Mouse (Mus musculus): ENCODE data around the gene Macrod2. TPM values are rescaled to one million over a fixed set of nuclear protein-coding genes. Genes with fewer than 3 reads are reported as not detected.

Macrod2 gene
- polyA plus RNA-seq, 1 experiment from 2014 or later, result 31.1 TPM

GRCm38 (mm10) chr2:142163506-142164275, 1768.6 kb downstream of the Macrod2 start:
- DNase-seq (peak; percentile 7), ATAC-seq (ENCODE audit: insufficient read depth) (no peak)
- H3K36me3 ChIP-seq (ENCODE audit: insufficient read depth), result no peaks in the 10 kb centered on the region
- H3K4me1 ChIP-seq (ENCODE audit: insufficient read depth), result no peaks in the 10 kb centered on the region
- H3K9ac ChIP-seq, result no peak overlapping the region
- TF ChIP-seq CTCF (IDR thresholded peaks at IDR 0.05; ENCODE audit: low read depth), result no peak
- H3K27me3 ChIP-seq (ENCODE audit: insufficient read depth, low read length), result no peaks in the 10 kb centered on the region
- H3K27ac ChIP-seq (ENCODE audit: low read depth), result no peak overlapping the region
- no peaks in the 10 kb centered on the region for H3K9me3 ChIP-seq (ENCODE audit: low read depth, low read length)
- no peak overlapping the region for H3K4me3 ChIP-seq (ENCODE audit: low read depth, low read length)
- H3K4me2 ChIP-seq, result no peak overlapping the region
- WGBS, result 32% methylated on average over 10 of the region's 10 CpGs

GRCm38 (mm10) chr2:142169649-142170048, 1774.5 kb downstream of the Macrod2 start:
- Histone ChIP-seq H3K9ac (no peak overlapping the region), H3K27me3 (ENCODE audit: insufficient read depth, low read length) (no peaks in the 10 kb centered on the region), H3K4me1 (ENCODE audit: insufficient read depth) (no peaks in the 10 kb centered on the region), H3K27ac (ENCODE audit: low read depth) (no peak overlapping the region), H3K9me3 (ENCODE audit: low read depth, low read length) (no peaks in the 10 kb centered on the region), H3K36me3 (ENCODE audit: insufficient read depth) (no peaks in the 10 kb centered on the region), H3K4me2 (no peak overlapping the region), H3K4me3 (ENCODE audit: low read depth, low read length) (no peak overlapping the region)
- 46% methylated on average over 2 of the region's 2 CpGs for WGBS
- DNase-seq, result no peak
- TF ChIP-seq CTCF (IDR thresholded peaks at IDR 0.05; ENCODE audit: low read depth), result no peak
- no peak for ATAC-seq (ENCODE audit: insufficient read depth)

DNA sequence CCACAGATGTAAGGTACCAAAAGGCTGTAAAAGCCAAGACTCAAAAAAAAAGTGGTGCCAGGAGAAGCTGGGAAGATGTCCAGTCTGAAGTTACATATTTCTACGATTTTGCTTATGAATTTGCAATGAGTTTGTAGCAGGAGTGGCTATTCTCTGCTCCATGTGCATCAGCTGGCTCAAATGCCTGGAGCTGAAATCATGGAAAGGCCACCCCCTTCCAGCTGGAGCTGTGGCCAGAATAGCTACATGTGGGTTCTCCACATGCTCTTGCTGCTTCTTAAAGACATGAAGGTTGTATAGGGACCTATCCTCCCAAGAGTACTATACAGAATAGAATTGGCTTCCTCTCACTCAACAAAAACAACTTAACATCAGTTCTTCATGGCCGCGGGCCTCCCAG, 1777.6 kb downstream of the Macrod2 start:
- no peak overlapping the region for H3K27ac ChIP-seq (ENCODE audit: low read depth)
- H3K4me2 ChIP-seq, result no peak overlapping the region
- ATAC-seq (ENCODE audit: insufficient read depth) (no peak), DNase-seq (no peak)
- H3K36me3 ChIP-seq (ENCODE audit: insufficient read depth), result no peaks in the 10 kb centered on the region
- no peak for TF ChIP-seq CTCF (IDR thresholded peaks at IDR 0.05; ENCODE audit: low read depth)
- no peaks in the 10 kb centered on the region for H3K27me3 ChIP-seq (ENCODE audit: insufficient read depth, low read length)
- H3K9me3 ChIP-seq (ENCODE audit: low read depth, low read length), result no peaks in the 10 kb centered on the region
- no peaks in the 10 kb centered on the region for H3K4me1 ChIP-seq (ENCODE audit: insufficient read depth)
- 82% methylated on average over 3 of the region's 3 CpGs for WGBS
- no peak overlapping the region for H3K4me3 ChIP-seq (ENCODE audit: low read depth, low read length)
- H3K9ac ChIP-seq, result no peak overlapping the region

- no peaks in the 10 kb centered on the region for H3K4me1 ChIP-seq (ENCODE audit: insufficient read depth)
Observed at GRCm38 (mm10) chr2:142174039-142174438, 1778.9 kb downstream of the Macrod2 start.

DNA sequence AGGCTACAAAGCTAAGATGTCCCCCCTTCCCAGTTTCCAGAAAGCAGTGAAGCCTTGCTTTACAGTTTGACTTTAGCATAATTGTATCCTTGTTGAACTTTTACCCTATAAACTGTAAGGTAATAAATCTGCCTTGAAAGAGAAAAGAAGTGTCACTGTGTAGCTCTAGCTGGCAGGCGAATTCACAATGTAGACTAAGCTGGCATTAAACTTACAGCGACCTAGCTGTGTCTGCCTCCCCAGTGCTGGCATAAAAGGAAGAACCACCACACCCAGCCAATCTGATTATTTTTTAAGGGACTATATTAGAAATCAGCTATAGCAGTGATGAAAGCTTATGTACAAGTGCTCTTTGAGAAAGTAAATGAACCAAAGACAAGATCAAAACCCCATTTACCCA, 1791.8 kb downstream of the Macrod2 start:
- Histone ChIP-seq H3K27me3 (ENCODE audit: insufficient read depth, low read length) (no peaks in the 10 kb centered on the region), H3K4me1 (ENCODE audit: insufficient read depth) (no peaks in the 10 kb centered on the region), H3K36me3 (ENCODE audit: insufficient read depth) (no peaks in the 10 kb centered on the region), H3K9me3 (ENCODE audit: low read depth, low read length) (no peaks in the 10 kb centered on the region), H3K4me2 (no peak overlapping the region), H3K9ac (no peak overlapping the region), H3K4me3 (ENCODE audit: low read depth, low read length) (no peak overlapping the region), H3K27ac (ENCODE audit: low read depth) (no peak overlapping the region)
- ATAC-seq (ENCODE audit: insufficient read depth) (no peak), DNase-seq (no peak)
- no peak for TF ChIP-seq CTCF (IDR thresholded peaks at IDR 0.05; ENCODE audit: low read depth)
- 68% methylated on average over 2 of the region's 2 CpGs for WGBS

More at GRCm38 (mm10) chr2:142174039-142174438, 1778.9 kb downstream of the Macrod2 start:
- DNase-seq, result no peak
- no peak overlapping the region for H3K9ac ChIP-seq
- no peak overlapping the region for H3K4me3 ChIP-seq (ENCODE audit: low read depth, low read length)
- H3K4me2 ChIP-seq, result no peak overlapping the region
- WGBS, result 78% methylated on average over 2 of the region's 2 CpGs
- no peaks in the 10 kb centered on the region for H3K36me3 ChIP-seq (ENCODE audit: insufficient read depth)
- no peak for TF ChIP-seq CTCF (IDR thresholded peaks at IDR 0.05; ENCODE audit: low read depth)
- H3K27me3 ChIP-seq (ENCODE audit: insufficient read depth, low read length), result no peaks in the 10 kb centered on the region
- H3K27ac ChIP-seq (ENCODE audit: low read depth), result no peak overlapping the region
- no peak for ATAC-seq (ENCODE audit: insufficient read depth)
- H3K9me3 ChIP-seq (ENCODE audit: low read depth, low read length), result no peaks in the 10 kb centered on the region

DNA sequence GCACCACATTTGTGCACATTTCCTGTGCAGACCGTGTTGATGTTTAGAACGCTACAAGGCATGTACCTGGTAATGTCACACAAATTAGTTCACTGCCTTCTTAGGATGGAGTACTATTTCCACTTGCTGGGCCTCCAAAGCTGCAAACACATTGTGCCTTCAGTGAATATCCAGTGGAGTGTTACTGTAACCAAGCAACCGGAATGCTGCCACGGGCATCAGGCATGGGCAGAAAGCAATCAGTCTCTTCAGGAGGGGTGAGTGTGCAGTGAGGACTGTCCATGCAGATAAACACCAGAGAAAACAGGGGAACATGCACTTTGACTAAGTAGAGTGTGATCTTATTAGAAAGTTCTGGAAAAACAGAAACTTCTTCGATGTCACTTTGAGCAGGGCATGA, 1792.3 kb downstream of the Macrod2 start:
- H3K27me3 ChIP-seq (ENCODE audit: insufficient read depth, low read length), result no peaks in the 10 kb centered on the region
- DNase-seq (no peak), ATAC-seq (ENCODE audit: insufficient read depth) (no peak)
- H3K4me3 ChIP-seq (ENCODE audit: low read depth, low read length), result no peak overlapping the region
- no peak overlapping the region for H3K4me2 ChIP-seq
- no peak for TF ChIP-seq CTCF (IDR thresholded peaks at IDR 0.05; ENCODE audit: low read depth)
- 74% methylated on average over 5 of the region's 5 CpGs for WGBS
- no peaks in the 10 kb centered on the region for H3K4me1 ChIP-seq (ENCODE audit: insufficient read depth)
- H3K9ac ChIP-seq, result no peak overlapping the region
- H3K9me3 ChIP-seq (ENCODE audit: low read depth, low read length), result no peaks in the 10 kb centered on the region
- no peaks in the 10 kb centered on the region for H3K36me3 ChIP-seq (ENCODE audit: insufficient read depth)
- H3K27ac ChIP-seq (ENCODE audit: low read depth), result no peak overlapping the region

DNA sequence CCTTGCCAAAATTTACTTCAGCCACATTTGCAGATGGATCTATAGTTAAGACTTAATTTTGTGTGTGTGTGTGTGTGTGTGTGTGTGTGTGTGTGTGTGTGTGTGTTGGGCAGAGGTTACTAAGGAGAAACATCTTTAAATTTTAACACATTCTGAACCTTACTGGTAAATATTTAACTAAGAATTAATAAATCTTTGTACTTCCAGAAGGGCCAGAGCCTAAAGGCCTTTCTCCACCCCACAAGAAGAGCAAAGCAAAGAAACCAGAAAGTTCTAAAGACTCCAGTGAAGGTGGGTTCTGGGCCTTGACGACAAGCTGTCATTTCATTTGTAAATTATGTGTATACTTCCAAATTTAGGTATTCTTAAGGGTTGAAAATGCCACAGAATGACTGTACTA, 1822.3 kb downstream of the Macrod2 start:
- Histone ChIP-seq H3K9ac (no peak overlapping the region), H3K36me3 (ENCODE audit: insufficient read depth) (no peaks in the 10 kb centered on the region), H3K4me1 (ENCODE audit: insufficient read depth) (no peaks in the 10 kb centered on the region), H3K9me3 (ENCODE audit: low read depth, low read length) (no peaks in the 10 kb centered on the region), H3K4me3 (ENCODE audit: low read depth, low read length) (no peak overlapping the region), H3K27ac (ENCODE audit: low read depth) (no peak overlapping the region), H3K27me3 (ENCODE audit: insufficient read depth, low read length) (no peaks in the 10 kb centered on the region), H3K4me2 (no peak overlapping the region)
- DNase-seq (no peak), ATAC-seq (ENCODE audit: insufficient read depth) (no peak)
- no peak for TF ChIP-seq CTCF (IDR thresholded peaks at IDR 0.05; ENCODE audit: low read depth)
- 48% methylated on average over 1 of the region's 1 CpGs for WGBS
